Mouse (Mus musculus): ENCODE data around the gene Caly. TPM values are rescaled to one million over a fixed set of nuclear protein-coding genes. Genes with fewer than 3 reads are reported as not detected.

The Caly gene
- polyA plus RNA-seq, 1 experiment from 2014 or later, result 3.1 TPM

DNA sequence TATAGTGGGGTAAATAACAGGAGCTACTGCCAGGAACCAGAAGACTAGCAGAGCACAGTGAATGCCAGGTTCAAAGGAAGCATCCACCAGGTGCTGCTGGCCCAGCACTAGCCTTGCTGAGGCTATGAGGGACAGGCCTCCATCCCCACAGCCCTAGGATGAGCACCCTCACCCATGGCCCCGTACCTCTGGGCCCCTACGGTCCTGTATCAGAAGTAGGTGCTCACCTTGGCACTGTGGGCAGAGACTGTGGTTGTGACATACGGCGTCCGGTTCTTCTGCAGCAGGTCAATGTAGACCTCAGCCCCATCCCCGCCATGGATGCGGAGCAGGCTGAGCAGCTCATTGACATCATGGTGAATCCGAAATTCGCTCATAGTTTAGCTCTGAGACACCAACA, 49.0 kb downstream of the Caly start:
- Histone ChIP-seq H3K36me3 (peaks cover 54% of the 10 kb centered on the region), H3K9me3 (no peaks in the 10 kb centered on the region), H3K4me2 (no peak overlapping the region), H3K27me3 (no peaks in the 10 kb centered on the region), H3K4me1 (peaks cover 21% of the 10 kb centered on the region), H3K27ac (no peak overlapping the region), H3K4me3 (no peak overlapping the region), H3K9ac (no peak overlapping the region)
- no peak for ATAC-seq (ENCODE audit: insufficient number of reproducible peaks, insufficient read depth, low FRiP score, low TSS enrichment, low read depth)
- 96% methylated on average over 9 of the region's 9 CpGs for WGBS

DNA sequence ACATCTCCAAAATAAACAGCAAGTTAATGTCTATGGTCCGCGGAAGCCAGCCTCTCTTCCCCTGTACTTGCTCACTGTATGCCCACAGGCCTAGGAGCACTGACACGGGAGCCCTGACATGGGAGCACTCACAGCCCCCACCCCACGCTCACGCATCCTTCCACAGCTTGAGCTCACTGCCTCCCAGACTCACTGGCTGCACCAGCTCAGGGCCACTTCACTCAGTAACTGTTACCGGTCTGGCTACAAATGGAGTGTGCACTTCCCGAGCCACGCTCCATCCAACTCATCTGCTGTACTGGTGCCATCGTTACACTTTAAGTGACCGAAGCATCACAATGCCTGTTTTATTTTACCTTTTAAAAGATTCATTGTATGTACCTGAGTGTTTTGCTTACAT, 50.0 kb downstream of the Caly start:
- H3K36me3 ChIP-seq, result peaks cover 60% of the 10 kb centered on the region
- no peak overlapping the region for H3K9ac ChIP-seq
- no peak overlapping the region for H3K4me3 ChIP-seq
- no peak overlapping the region for H3K27ac ChIP-seq
- H3K4me1 ChIP-seq, result peaks cover 18% of the 10 kb centered on the region
- WGBS, result 97% methylated on average over 10 of the region's 10 CpGs
- no peaks in the 10 kb centered on the region for H3K27me3 ChIP-seq
- ATAC-seq (ENCODE audit: insufficient number of reproducible peaks, insufficient read depth, low FRiP score, low TSS enrichment, low read depth), result no peak
- no peak overlapping the region for H3K4me2 ChIP-seq
- no peaks in the 10 kb centered on the region for H3K9me3 ChIP-seq

DNA sequence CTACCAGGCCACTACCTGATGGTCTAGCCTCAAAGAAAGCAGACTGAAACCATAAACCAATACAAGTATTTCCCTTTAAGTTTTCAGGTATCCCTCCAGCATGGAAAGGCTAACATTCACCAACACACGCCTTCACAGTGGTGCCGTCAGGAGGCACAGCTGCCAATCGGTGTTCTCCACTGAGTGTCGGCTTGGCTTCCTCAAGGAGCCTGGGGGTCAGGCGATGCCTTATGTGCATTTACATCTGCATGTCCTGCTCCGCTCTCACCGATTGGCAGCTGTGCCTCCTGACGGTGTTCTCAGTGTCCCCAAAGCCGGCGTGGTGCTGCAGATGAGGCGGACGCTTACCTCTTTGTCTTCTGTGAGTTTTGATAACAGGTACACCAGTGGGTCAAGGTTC, 50.6 kb downstream of the Caly start:
- Histone ChIP-seq H3K4me1 (peaks cover 12% of the 10 kb centered on the region), H3K9ac (no peak overlapping the region), H3K4me3 (no peak overlapping the region), H3K27ac (no peak overlapping the region), H3K36me3 (peaks cover 60% of the 10 kb centered on the region), H3K4me2 (no peak overlapping the region), H3K9me3 (no peaks in the 10 kb centered on the region), H3K27me3 (no peaks in the 10 kb centered on the region)
- no peak for ATAC-seq (ENCODE audit: insufficient number of reproducible peaks, insufficient read depth, low FRiP score, low TSS enrichment, low read depth)
- 93% methylated on average over 12 of the region's 12 CpGs for WGBS

Other genes with a start within 250 kb of the Caly start
- 1.4 and 2.7 TPM in 2 replicates for gene Adgra1, start 248.4 kb downstream of the Caly start, polyA plus RNA-seq (2015; fragmentation: Nextera tagmentation; extraction: Ambion mirVana)
- gene Kndc1, start 187.9 kb downstream of the Caly start, polyA plus RNA-seq (2015; fragmentation: Nextera tagmentation; extraction: Ambion mirVana), result 0.11 and 0.15 TPM in 2 replicates
- 0.28 and 0.36 TPM in 2 replicates for gene Utf1, start 138.8 kb downstream of the Caly start, polyA plus RNA-seq (2015; fragmentation: Nextera tagmentation; extraction: Ambion mirVana)
- 0.85 and 1.1 TPM in 2 replicates for gene 6430531B16Rik, start 103.8 kb downstream of the Caly start, polyA plus RNA-seq (2015; fragmentation: Nextera tagmentation; extraction: Ambion mirVana)
- 2.4 and 3.3 TPM in 2 replicates for gene Adam8, start 90.0 kb downstream of the Caly start, polyA plus RNA-seq (2015; fragmentation: Nextera tagmentation; extraction: Ambion mirVana)
- gene Zfp511, start 46.2 kb downstream of the Caly start, polyA plus RNA-seq (2015; fragmentation: Nextera tagmentation; extraction: Ambion mirVana), result 41.0 and 42.4 TPM in 2 replicates
- gene Tubgcp2, start 45.9 kb downstream of the Caly start, polyA plus RNA-seq (2015; fragmentation: Nextera tagmentation; extraction: Ambion mirVana), result 66.3 and 70.1 TPM in 2 replicates
- 0.20 TPM in 1 of 2 replicates, not detected in the other for gene Msx3, start 33.5 kb downstream of the Caly start, polyA plus RNA-seq (2015; fragmentation: Nextera tagmentation; extraction: Ambion mirVana)
- gene Prap1, start 10.8 kb upstream of the Caly start, polyA plus RNA-seq (2015; fragmentation: Nextera tagmentation; extraction: Ambion mirVana), result 2.2 TPM in 1 of 2 replicates, not detected in the other
- 26.0 and 26.9 TPM in 2 replicates for gene Fuom, start 19.9 kb upstream of the Caly start, polyA plus RNA-seq (2015; fragmentation: Nextera tagmentation; extraction: Ambion mirVana)
- 18.1 and 19.2 TPM in 2 replicates for gene Paox, start 33.3 kb upstream of the Caly start, polyA plus RNA-seq (2015; fragmentation: Nextera tagmentation; extraction: Ambion mirVana)
- gene Echs1, start 33.9 kb upstream of the Caly start, polyA plus RNA-seq (2015; fragmentation: Nextera tagmentation; extraction: Ambion mirVana), result 170 and 172 TPM in 2 replicates
- 21.1 and 24.2 TPM in 2 replicates for gene Mtg1, start 55.0 kb upstream of the Caly start, polyA plus RNA-seq (2015; fragmentation: Nextera tagmentation; extraction: Ambion mirVana)
- gene Sprn, start 72.3 kb upstream of the Caly start, polyA plus RNA-seq (2015; fragmentation: Nextera tagmentation; extraction: Ambion mirVana), result 0.72 TPM in 2 replicates
- not detected in 2 replicates for gene Olfr522, start 82.2 kb upstream of the Caly start, polyA plus RNA-seq (2015; fragmentation: Nextera tagmentation; extraction: Ambion mirVana)
- gene Olfr523, start 90.7 kb upstream of the Caly start, polyA plus RNA-seq (2015; fragmentation: Nextera tagmentation; extraction: Ambion mirVana), result 0.07 TPM in 1 of 2 replicates, not detected in the other
- gene Olfr524, start 123.4 kb upstream of the Caly start, polyA plus RNA-seq (2015; fragmentation: Nextera tagmentation; extraction: Ambion mirVana), result not detected in 2 replicates
- gene Cd163l1, start 135.7 kb upstream of the Caly start, polyA plus RNA-seq (2015; fragmentation: Nextera tagmentation; extraction: Ambion mirVana), result not detected in 2 replicates
- gene 5830411N06Rik, start 164.7 kb upstream of the Caly start, polyA plus RNA-seq (2015; fragmentation: Nextera tagmentation; extraction: Ambion mirVana), result not detected in 2 replicates
- gene Olfr525, start 238.3 kb upstream of the Caly start, polyA plus RNA-seq (2015; fragmentation: Nextera tagmentation; extraction: Ambion mirVana), result not detected in 2 replicates